Mouse (Mus musculus) hindbrain, embryonic 14.5 days (tissue): ENCODE data around the gene Gimap9. TPM values are rescaled to one million over a fixed set of nuclear protein-coding genes. Genes with fewer than 3 reads are reported as not detected.

ENCODE experiments used
- ATAC-seq: fragments of 200-750 bp; cut with Nextera tagmentation; 2 replicates; pipeline ENCODE4 v1.8.0; 2017; ENCODE audit warnings: moderate number of reproducible peaks, mild to moderate bottlenecking, moderate TSS enrichment, moderate library complexity; ENCODE audit not compliant: low FRiP score
- DNase-seq: peaks from one replicate; pipeline ENCODE4 v3.0.0-alpha.2; 2015; ENCODE audit warnings: low spot score
- H3K27ac ChIP-seq: fragments of 300-500 bp; sonication (generic); 2 replicates; pipeline ENCODE4 v1.5.1; 2014; ENCODE audit warnings: mild to moderate bottlenecking, moderate library complexity
- H3K27me3 ChIP-seq: fragments of 300-500 bp; sonication (generic); 2 replicates; pipeline ENCODE4 v1.6.1; 2014; ENCODE audit warnings: mild to moderate bottlenecking, low read length, mixed read lengths; ENCODE audit not compliant: control insufficient read depth, insufficient read depth
- H3K36me3 ChIP-seq: fragments of 300-500 bp; sonication (generic); replicated peaks from 2 replicates; pipeline ENCODE4 v1.6.1; 2014; ENCODE audit not compliant: control insufficient read depth, insufficient read depth
- H3K4me1 ChIP-seq: fragments of 300-500 bp; sonication (generic); replicated peaks from 2 replicates; pipeline ENCODE4 v1.6.1; 2014; ENCODE audit warnings: antibody characterized with exemption, low read length, mixed read lengths; ENCODE audit not compliant: control insufficient read depth, insufficient read depth
- H3K4me2 ChIP-seq: fragments of 300-500 bp; sonication (generic); replicated peaks from 2 replicates; pipeline ENCODE4 v1.6.1; 2014; ENCODE audit warnings: mild to moderate bottlenecking, moderate library complexity
- H3K4me3 ChIP-seq: fragments of 300-500 bp; sonication (generic); replicated peaks from 2 replicates; pipeline ENCODE4 v1.5.1; 2014; ENCODE audit warnings: mild to moderate bottlenecking, low read length
- H3K9ac ChIP-seq: fragments of 300-500 bp; sonication (generic); 2 replicates; pipeline ENCODE4 v1.6.1; 2014
- H3K9me3 ChIP-seq: fragments of 300-500 bp; sonication (generic); 2 replicates; pipeline ENCODE4 v1.6.1; 2016; ENCODE audit warnings: low read length; ENCODE audit not compliant: control insufficient read depth
- WGBS: fragments of 180-500 bp; shearing (Covaris S2); extraction: QIAGEN DNeasy Blood & Tissue Kit; methylation state at CpG from one replicate; pipeline ENCODE4 v1.1.7; 2014; 5-methylcytosine and 5-hydroxymethylcytosine counted together
- polyA plus RNA-seq: library from polyadenylated mRNA; unstranded; fragments of >200 nt; fragmentation: Nextera tagmentation; extraction: Ambion mirVana; gene quantifications from 2 replicates; pipeline ENCODE4 v1.2.1, GENCODE M21; 2014

The Gimap9 gene
- polyA plus RNA-seq, 1 experiment from 2014 or later, result 1.6 TPM

- WGBS, result 57% methylated on average over 1 of the region's 1 CpGs
- H3K27me3 ChIP-seq, result no peaks in the 10 kb centered on the region
These were observed 21.6 kb downstream of the Gimap9 start for GRCm38 (mm10) chr6:48697555-48697930.

GRCm38 (mm10) chr6:48698066-48698856 lies 22.3 kb downstream of the Gimap9 start:
- no peaks in the 10 kb centered on the region for H3K36me3 ChIP-seq
- ATAC-seq (no peak), DNase-seq (no peak)
- H3K27ac ChIP-seq, result no peak overlapping the region
- H3K4me2 ChIP-seq, result no peak overlapping the region
- no peaks in the 10 kb centered on the region for H3K27me3 ChIP-seq
- H3K9me3 ChIP-seq, result no peaks in the 10 kb centered on the region
- 80% methylated on average over 7 of the region's 7 CpGs for WGBS
- H3K4me1 ChIP-seq, result no peaks in the 10 kb centered on the region
- H3K4me3 ChIP-seq, result no peak overlapping the region
- no peak overlapping the region for H3K9ac ChIP-seq

More at GRCm38 (mm10) chr6:48697555-48697930, 21.6 kb downstream of the Gimap9 start:
- no peaks in the 10 kb centered on the region for H3K4me1 ChIP-seq
- no peaks in the 10 kb centered on the region for H3K9me3 ChIP-seq
- DNase-seq (no peak), ATAC-seq (no peak)
- H3K9ac ChIP-seq, result no peak overlapping the region
- H3K36me3 ChIP-seq, result no peaks in the 10 kb centered on the region
- H3K4me3 ChIP-seq, result no peak overlapping the region
- H3K4me2 ChIP-seq, result no peak overlapping the region
- no peak overlapping the region for H3K27ac ChIP-seq

DNA sequence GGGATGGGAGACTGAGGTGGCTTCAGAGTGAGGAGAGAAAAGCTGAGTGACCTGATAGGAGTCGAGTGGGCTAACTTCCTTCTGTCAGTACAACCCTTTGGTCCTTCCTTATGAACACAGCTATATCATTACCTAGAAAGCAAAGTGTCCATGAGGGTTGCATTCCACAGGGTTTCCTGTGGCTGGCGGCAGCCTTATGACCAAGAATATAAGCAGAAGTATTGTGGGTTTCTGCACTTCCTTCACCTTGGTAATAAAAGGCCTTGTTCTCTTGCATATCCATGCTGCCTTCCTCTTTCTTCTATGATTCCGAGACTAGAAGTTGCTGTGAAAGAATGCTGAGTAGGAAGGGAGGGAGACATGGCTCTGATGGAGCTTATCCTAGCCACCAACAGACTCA lies 23.0 kb downstream of the Gimap9 start:
- Histone ChIP-seq H3K36me3 (no peaks in the 10 kb centered on the region), H3K9ac (no peak overlapping the region), H3K4me3 (no peak overlapping the region), H3K9me3 (no peaks in the 10 kb centered on the region), H3K4me2 (no peak overlapping the region), H3K27me3 (no peaks in the 10 kb centered on the region), H3K4me1 (no peaks in the 10 kb centered on the region), H3K27ac (no peak overlapping the region)
- no peak for ATAC-seq
- 87% methylated on average over 3 of the region's 3 CpGs for WGBS
- no peak for DNase-seq

DNA sequence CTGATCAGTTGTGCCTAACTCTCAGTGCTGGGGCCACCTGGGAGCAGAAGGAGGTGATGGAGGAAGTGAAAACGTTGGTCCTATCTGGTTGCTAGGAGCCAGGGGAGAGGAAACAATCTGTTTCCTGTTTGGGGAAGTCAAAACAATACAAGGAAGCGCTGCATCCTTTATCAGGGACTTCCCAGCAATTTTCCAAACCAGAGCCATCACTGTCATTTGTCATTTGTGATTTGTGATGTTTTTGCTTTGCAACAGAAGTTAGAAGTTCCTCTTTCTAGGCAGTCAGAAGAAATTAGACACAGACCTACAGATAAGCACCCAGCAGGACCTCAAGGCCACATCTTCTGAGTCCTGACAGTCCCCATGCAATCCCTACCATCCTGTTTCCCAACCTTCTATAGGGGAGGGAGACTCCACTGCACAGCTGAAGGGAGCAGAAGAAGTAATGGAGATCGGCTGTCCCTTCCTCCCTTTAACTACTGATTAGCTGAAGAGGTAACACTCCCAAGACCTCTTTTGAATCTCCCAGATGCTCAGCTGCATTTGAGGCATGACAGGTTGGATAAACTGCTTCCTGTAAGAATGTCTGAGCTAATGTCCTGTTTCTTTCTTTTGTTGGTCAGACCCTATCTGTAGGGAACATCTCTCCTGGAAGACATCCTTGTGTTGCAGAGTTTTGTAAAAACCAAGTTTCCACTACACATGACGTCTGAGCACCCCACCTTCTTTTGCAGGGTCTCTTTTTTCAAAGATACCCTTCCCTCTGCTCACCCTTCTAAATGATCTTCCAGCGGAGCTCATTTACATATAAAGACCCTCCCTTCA lies 24.5 kb downstream of the Gimap9 start:
- no peaks in the 10 kb centered on the region for H3K4me1 ChIP-seq
- no peak overlapping the region for H3K4me3 ChIP-seq
- ATAC-seq (no peak), DNase-seq (no peak)
- H3K9ac ChIP-seq, result no peak overlapping the region
- WGBS, result 63% methylated on average over 5 of the region's 5 CpGs
- no peak overlapping the region for H3K4me2 ChIP-seq
- no peaks in the 10 kb centered on the region for H3K27me3 ChIP-seq
- H3K27ac ChIP-seq, result no peak overlapping the region
- H3K9me3 ChIP-seq, result no peaks in the 10 kb centered on the region
- no peaks in the 10 kb centered on the region for H3K36me3 ChIP-seq

DNA sequence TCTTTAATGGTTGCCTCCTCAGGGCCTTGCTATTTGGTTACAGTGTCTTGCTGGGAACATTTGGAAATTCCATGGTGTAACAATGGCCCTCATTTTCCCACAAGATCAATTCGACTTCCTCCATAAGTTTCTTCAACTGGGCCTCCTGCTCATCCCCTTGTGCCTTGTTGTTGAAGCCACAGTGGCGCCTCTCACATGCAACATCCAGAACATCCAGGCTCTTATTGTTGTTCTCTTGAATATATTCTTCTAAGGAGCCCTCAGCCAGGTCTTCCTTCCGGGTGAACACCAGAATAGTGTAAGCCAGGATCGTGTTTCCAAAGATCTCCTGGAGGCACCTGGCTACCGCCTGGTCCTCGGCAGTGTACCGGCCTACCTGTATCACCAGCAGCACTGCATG lies 26.2 kb downstream of the Gimap9 start:
- WGBS, result 92% methylated on average over 7 of the region's 7 CpGs
- ATAC-seq, result no peak
- H3K27ac ChIP-seq, result no peak overlapping the region

DNA sequence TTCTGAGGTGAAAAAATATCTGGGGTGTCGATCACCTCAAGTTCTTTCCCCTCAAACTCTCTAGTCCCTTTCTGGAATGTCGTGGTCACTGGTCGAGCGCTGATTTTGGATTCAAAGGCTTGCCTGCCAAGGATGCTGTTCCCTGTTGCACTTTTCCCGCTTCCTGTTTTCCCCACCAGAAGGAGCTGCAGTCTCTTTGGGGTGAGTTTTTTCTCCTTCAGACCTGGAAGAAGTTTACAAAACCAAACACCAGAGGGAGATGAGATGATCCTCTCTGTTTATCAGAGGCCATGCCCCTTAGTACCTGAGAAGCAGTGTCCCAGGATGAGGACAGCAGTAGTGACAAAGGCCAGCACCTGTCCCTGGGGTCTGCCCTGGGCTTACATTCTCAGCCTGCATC lies 26.7 kb downstream of the Gimap9 start:
- no peaks in the 10 kb centered on the region for H3K27me3 ChIP-seq
- no peak overlapping the region for H3K27ac ChIP-seq
- no peak overlapping the region for H3K4me2 ChIP-seq
- no peaks in the 10 kb centered on the region for H3K4me1 ChIP-seq
- no peak overlapping the region for H3K4me3 ChIP-seq
- no peak overlapping the region for H3K9ac ChIP-seq
- H3K9me3 ChIP-seq, result no peaks in the 10 kb centered on the region
- WGBS, result 81% methylated on average over 5 of the region's 5 CpGs
- ATAC-seq (no peak), DNase-seq (no peak)
- no peaks in the 10 kb centered on the region for H3K36me3 ChIP-seq

More for the DNA sequence above, 26.2 kb downstream of the Gimap9 start:
- Histone ChIP-seq H3K4me2 (no peak overlapping the region), H3K4me1 (no peaks in the 10 kb centered on the region), H3K9me3 (no peaks in the 10 kb centered on the region), H3K36me3 (no peaks in the 10 kb centered on the region), H3K4me3 (no peak overlapping the region), H3K27me3 (no peaks in the 10 kb centered on the region), H3K9ac (no peak overlapping the region)
- DNase-seq, result no peak

- Histone ChIP-seq H3K27me3 (no peaks in the 10 kb centered on the region), H3K9me3 (no peaks in the 10 kb centered on the region), H3K4me2 (no peak overlapping the region), H3K36me3 (no peaks in the 10 kb centered on the region), H3K4me1 (no peaks in the 10 kb centered on the region), H3K4me3 (no peak overlapping the region), H3K9ac (no peak overlapping the region), H3K27ac (no peak overlapping the region)
- ATAC-seq (no peak), DNase-seq (no peak)
These were observed 28.2 kb downstream of the Gimap9 start for GRCm38 (mm10) chr6:48704146-48704545.

DNA sequence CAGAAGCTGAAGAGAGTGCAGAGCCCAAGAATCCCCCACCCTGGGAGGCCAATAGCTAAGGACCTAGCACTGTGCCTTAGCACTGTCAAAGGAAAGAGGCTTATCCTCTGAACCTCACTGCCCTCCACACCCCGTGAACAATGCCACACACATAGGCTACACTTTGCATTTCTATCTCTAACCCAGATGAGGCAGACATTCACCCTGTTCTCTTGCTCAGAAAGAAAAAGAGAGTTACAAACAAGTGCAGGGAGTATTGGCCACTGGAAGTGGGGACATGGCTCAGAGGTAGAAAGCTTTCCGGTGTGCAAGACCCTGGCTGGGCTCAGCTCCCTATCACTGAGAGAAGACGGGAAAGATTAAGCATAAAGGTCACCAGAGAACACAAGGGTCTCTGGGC lies 30.2 kb downstream of the Gimap9 start:
- Histone ChIP-seq H3K36me3 (no peaks in the 10 kb centered on the region), H3K4me2 (no peak overlapping the region), H3K9ac (no peak overlapping the region), H3K27me3 (no peaks in the 10 kb centered on the region), H3K4me3 (no peak overlapping the region), H3K4me1 (no peaks in the 10 kb centered on the region), H3K27ac (no peak overlapping the region), H3K9me3 (no peaks in the 10 kb centered on the region)
- ATAC-seq (no peak), DNase-seq (no peak)
- WGBS, result 51% methylated on average over 3 of the region's 3 CpGs

GRCm38 (mm10) chr6:48718455-48718854 lies 42.5 kb downstream of the Gimap9 start, which contains the start of the genes Gm28053 and Gimap7:
Gene Gm28053 (plus strand): TSS chr6:48718607.
Gene Gimap7 (plus strand): TSS chr6:48718621.
- 62% methylated on average over 2 of the region's 2 CpGs for WGBS
- Histone ChIP-seq H3K27ac (no peak within 1 kb of the TSS), H3K36me3 (no peaks in the 10 kb centered on the region), H3K4me1 (no peaks in the 10 kb centered on the region), H3K9me3 (no peaks in the 10 kb centered on the region), H3K4me3 (no peak within 1 kb of the TSS), H3K4me2 (no peak within 1 kb of the TSS), H3K27me3 (no peaks in the 10 kb centered on the region), H3K9ac (no peak within 1 kb of the TSS)
- ATAC-seq (no peak), DNase-seq (no peak)
